14 mouse cellular contexts compared by ENCODE assay signal in genomic region chr9:43708715-43709114, GRCm38 (mm10). TPM values are rescaled to one million over a fixed set of nuclear protein-coding genes. Genes with fewer than 3 reads are reported as not detected.
DNase-seq lines count a peak whose midpoint lies in the region; ATAC-seq lines count a peak whose summit lies in the region.
"Had no signal": no experiment of that assay in that cellular context is flagged by ENCODE, and none has a peak within 500 bp of the region (broad histone marks: within the 10 kb centered on the region; RNA-seq: fewer than 3 reads in every experiment).

No protein-coding gene starts in this region.

- peak; percentile 88 for DNase-seq in heart, adult 11 months
- DNase-seq in MN1 (ENCODE audit: low spot score), result peak; percentile 49
- peak; percentile 78 to 81 for DNase-seq in adrenal gland, postnatal 36 days
- DNase-seq in cerebellum, postnatal 25 days, result peak; percentile 53 to 69
- DNase-seq in layer of hippocampus, postnatal 14 days (ENCODE audit: low spot score in 2 of 2), result no peak
- no peak for DNase-seq in embryo, embryonic 10.5 days (ENCODE audit: low spot score)
- DNase-seq: heart, adult 2 months; kidney, adult 18-20 months; lung, adult 18-20 months; right cerebral cortex, postnatal 14 days had no signal

- ATAC-seq in heart, embryonic 12.5 days (ENCODE audit: insufficient number of reproducible peaks, low FRiP score), result no peak
- no peak for ATAC-seq in forebrain, embryonic 13.5 days
- ATAC-seq: activated CD4-positive, CD25-positive, alpha-beta regulatory T cell, adult 4 months; forebrain, embryonic 14.5 days had no signal

- H3K9ac ChIP-seq in heart, embryonic 12.5 days, result no peak overlapping the region
- H3K9ac ChIP-seq in forebrain, embryonic 13.5 days, result no peak overlapping the region

- H3K27ac ChIP-seq in heart, embryonic 12.5 days (ENCODE audit: poor library complexity, severe bottlenecking), result no peak overlapping the region
- no peak overlapping the region for H3K27ac ChIP-seq in forebrain, embryonic 13.5 days
- H3K27ac ChIP-seq: heart, adult 2 months had no signal

- no peaks in the 10 kb centered on the region for H3K36me3 ChIP-seq in heart, embryonic 12.5 days
- no peaks in the 10 kb centered on the region for H3K36me3 ChIP-seq in forebrain, embryonic 13.5 days (ENCODE audit: poor library complexity, severe bottlenecking)

- no peaks in the 10 kb centered on the region for H3K4me1 ChIP-seq in heart, embryonic 12.5 days (replicated peaks)
- no peaks in the 10 kb centered on the region for H3K4me1 ChIP-seq in forebrain, embryonic 13.5 days

- H3K4me2 ChIP-seq in heart, embryonic 12.5 days, result no peak overlapping the region
- H3K4me2 ChIP-seq in forebrain, embryonic 13.5 days, result no peak overlapping the region

- H3K9me3 ChIP-seq in heart, embryonic 12.5 days (replicated peaks), result no peaks in the 10 kb centered on the region
- no peaks in the 10 kb centered on the region for H3K9me3 ChIP-seq in forebrain, embryonic 13.5 days (replicated peaks)

- H3K4me3 ChIP-seq in heart, embryonic 12.5 days, result no peak overlapping the region
- no peak overlapping the region for H3K4me3 ChIP-seq in forebrain, embryonic 13.5 days
- H3K4me3 ChIP-seq: heart, adult 2 months had no signal

- 88% methylated on average over 2 of the region's 2 CpGs for WGBS in heart, embryonic 12.5 days
- WGBS in forebrain, embryonic 13.5 days, result 85% methylated on average over 2 of the region's 2 CpGs

- H3K27me3 ChIP-seq in heart, embryonic 12.5 days (replicated peaks), result peaks cover 11% of the 10 kb centered on the region
- H3K27me3 ChIP-seq in forebrain, embryonic 13.5 days, result no peaks in the 10 kb centered on the region

RNA-seq across cellular contexts. Expression of gene Nectin1, which starts 35.1 kb away (rescaled TPM):
- polyA plus RNA-seq in heart, embryonic 12.5 days (2016; fragmentation: Nextera tagmentation; extraction: Ambion mirVana), result 1.9 and 2.1 TPM in 2 replicates
- total RNA-seq in adrenal gland, postnatal 36 days (2021), result 10 to 100 TPM; 25.1 to 37.1 TPM
- total RNA-seq in layer of hippocampus, postnatal 14 days (2021), result 100 to 1,000 TPM; 109 to 113 TPM
- polyA plus RNA-seq in forebrain, embryonic 13.5 days (2015; fragmentation: Nextera tagmentation; extraction: Ambion mirVana), result 8.8 and 10.0 TPM in 2 replicates

Comparison
In these comparisons a context has a peak if more than half of its experiments do, and no peak if none do; other contexts are left out.
1. DNase-seq: peak in heart, adult 11 months (single experiment), MN1 (single experiment), adrenal gland, postnatal 36 days (2 of 2) and cerebellum, postnatal 25 days (2 of 2); none in layer of hippocampus, postnatal 14 days (0 of 2) and embryo, embryonic 10.5 days (single experiment).